Mouse (Mus musculus): ENCODE measurements around the gene Gatb.
A peak's percentile ranks its signal among the peaks of the same experiment; 100 is the strongest.

Gene Gatb

GRCm38 (mm10) chr3:85594452-85594851 lies 20.5 kb downstream of the Gatb start:
- DNase-seq, result no peak

- no peak for DNase-seq
Observed at GRCm38 (mm10) chr3:85599526-85599925, 25.6 kb downstream of the Gatb start.

- DNase-seq, result no peak
Observed at GRCm38 (mm10) chr3:85601841-85602305, 28.0 kb downstream of the Gatb start.

- DNase-seq, result no peak
Observed at GRCm38 (mm10) chr3:85603811-85604210, 29.9 kb downstream of the Gatb start.

- DNase-seq, result no peak
Observed at GRCm38 (mm10) chr3:85606912-85607311, 33.0 kb downstream of the Gatb start.

- peak; percentile 20 for DNase-seq
Observed at GRCm38 (mm10) chr3:85607753-85608152, 33.8 kb downstream of the Gatb start.

GRCm38 (mm10) chr3:85616389-85616788 lies 42.5 kb downstream of the Gatb start:
- DNase-seq, result no peak

GRCm38 (mm10) chr3:85618885-85619284 lies 45.0 kb downstream of the Gatb start:
- DNase-seq, result peak; percentile 20

- DNase-seq, result peak; percentile 20
Observed at GRCm38 (mm10) chr3:85619345-85619744, 45.4 kb downstream of the Gatb start.

- DNase-seq, result no peak
Observed at GRCm38 (mm10) chr3:85619751-85620150, 45.8 kb downstream of the Gatb start.

- peak; percentile 30 for DNase-seq
Observed at GRCm38 (mm10) chr3:85629895-85630510, 56.1 kb downstream of the Gatb start.

GRCm38 (mm10) chr3:85633733-85634132 lies 59.8 kb downstream of the Gatb start:
- DNase-seq, result no peak

GRCm38 (mm10) chr3:85634389-85635125 lies 60.6 kb downstream of the Gatb start:
- no peak for DNase-seq

GRCm38 (mm10) chr3:85635126-85635419 lies 61.2 kb downstream of the Gatb start:
- no peak for DNase-seq

- no peak for DNase-seq
Observed at GRCm38 (mm10) chr3:85635591-85635990, 61.7 kb downstream of the Gatb start.

GRCm38 (mm10) chr3:85636716-85637447 lies 63.0 kb downstream of the Gatb start:
- DNase-seq, result peak; percentile 54

- DNase-seq, result no peak
Observed at GRCm38 (mm10) chr3:85641751-85642150, 67.8 kb downstream of the Gatb start.

- DNase-seq, result no peak
Observed at GRCm38 (mm10) chr3:85644814-85645213, 70.9 kb downstream of the Gatb start.

GRCm38 (mm10) chr3:85645517-85646004 lies 71.6 kb downstream of the Gatb start:
- no peak for DNase-seq

- no peak for DNase-seq
Observed at GRCm38 (mm10) chr3:85649176-85649575, 75.3 kb downstream of the Gatb start.

- DNase-seq, result no peak
Observed at GRCm38 (mm10) chr3:85652727-85653665, 79.1 kb downstream of the Gatb start.

GRCm38 (mm10) chr3:85655538-85655937 lies 81.6 kb downstream of the Gatb start:
- no peak for DNase-seq

GRCm38 (mm10) chr3:85659681-85660080 lies 85.8 kb downstream of the Gatb start:
- no peak for DNase-seq
